Mouse (Mus musculus) embryonic fibroblast, embryonic 13.5 days (primary cell): ENCODE data around the gene Exoc6. TPM values are rescaled to one million over a fixed set of nuclear protein-coding genes. Genes with fewer than 3 reads are reported as not detected.

ENCODE experiments used
- H3K27ac ChIP-seq: 2 replicates; pipeline ENCODE4 v1.5.1; 2012; ENCODE audit warnings: low read length, control low read depth, inconsistent platforms; ENCODE audit not compliant: insufficient read depth
- H3K4me1 ChIP-seq: 2 replicates; pipeline ENCODE4 v1.6.1; 2011; ENCODE audit warnings: low read length; ENCODE audit not compliant: control insufficient read depth, insufficient read depth
- H3K4me3 ChIP-seq: 2 replicates; pipeline ENCODE4 v1.5.1; 2011; ENCODE audit warnings: mild to moderate bottlenecking, control low read depth, low read length; ENCODE audit not compliant: insufficient read depth
- CTCF ChIP-seq: IDR thresholded peaks from 2 replicates; pipeline ENCODE4 v1.5.1; 2011; ENCODE audit warnings: mild to moderate bottlenecking, control low read depth, low read length, moderate library complexity, borderline replicate concordance; ENCODE audit not compliant: insufficient read depth
- POLR2A ChIP-seq: IDR thresholded peaks from 2 replicates; pipeline ENCODE4 v1.6.1; 2011; ENCODE audit warnings: low read depth, mild to moderate bottlenecking, control low read depth, low read length, moderate library complexity
- polyA plus RNA-seq: library from polyadenylated mRNA; stranded (reverse); fragments of >200 nt; gene quantifications from 2 replicates; pipeline ENCODE4 v1.2.4, GENCODE M21; 2011; ENCODE audit warnings: low read depth; ENCODE audit not compliant: missing spikeins, insufficient read length

Exoc6 gene
- polyA plus RNA-seq, 1 experiment: 3.2 TPM

- TF ChIP-seq CTCF (no peak), POLR2A (no peak)
- Histone ChIP-seq H3K4me1 (no peaks in the 10 kb centered on the region), H3K27ac (no peak overlapping the region), H3K4me3 (no peak overlapping the region)
Measured at GRCm38 (mm10) chr19:37612893-37613292, 62.7 kb downstream of the Exoc6 start.

- Histone ChIP-seq H3K27ac (no peak overlapping the region), H3K4me3 (no peak overlapping the region), H3K4me1 (no peaks in the 10 kb centered on the region)
- TF ChIP-seq CTCF: no peak
- no peak for TF ChIP-seq POLR2A
Measured at GRCm38 (mm10) chr19:37615039-37615630, 64.9 kb downstream of the Exoc6 start.

GRCm38 (mm10) chr19:37647994-37648393, 97.8 kb downstream of the Exoc6 start:
- Histone ChIP-seq H3K4me3 (no peak overlapping the region), H3K27ac (no peak overlapping the region), H3K4me1 (no peaks in the 10 kb centered on the region)
- TF ChIP-seq CTCF (no peak), POLR2A (no peak)

GRCm38 (mm10) chr19:37650526-37650925, 100.3 kb downstream of the Exoc6 start:
- TF ChIP-seq POLR2A (no peak), CTCF (no peak)
- Histone ChIP-seq H3K4me3 (no peak overlapping the region), H3K27ac (no peak overlapping the region), H3K4me1 (no peaks in the 10 kb centered on the region)

- Histone ChIP-seq H3K4me1 (no peaks in the 10 kb centered on the region), H3K4me3 (no peak overlapping the region), H3K27ac (no peak overlapping the region)
- TF ChIP-seq CTCF (no peak), POLR2A (no peak)
Measured at GRCm38 (mm10) chr19:37654012-37654411, 103.8 kb downstream of the Exoc6 start.

GRCm38 (mm10) chr19:37656441-37656840, 106.2 kb downstream of the Exoc6 start:
- no peak overlapping the region for H3K4me3 ChIP-seq
- H3K4me1 ChIP-seq: no peaks in the 10 kb centered on the region
- no peak for TF ChIP-seq CTCF
- TF ChIP-seq POLR2A: no peak
- H3K27ac ChIP-seq: no peak overlapping the region

- Histone ChIP-seq H3K4me1 (no peaks in the 10 kb centered on the region; the same call in 1 of the 2 replicates), H3K4me3 (no peak overlapping the region), H3K27ac (no peak overlapping the region)
- TF ChIP-seq POLR2A (no peak), CTCF (no peak)
Measured at GRCm38 (mm10) chr19:37665256-37665655, 115.0 kb downstream of the Exoc6 start.

GRCm38 (mm10) chr19:37667855-37668594, 117.8 kb downstream of the Exoc6 start:
- no peak overlapping the region for H3K4me3 ChIP-seq
- no peak overlapping the region for H3K27ac ChIP-seq
- no peak for TF ChIP-seq CTCF
- TF ChIP-seq POLR2A: no peak
- peaks cover 5% of the 10 kb centered on the region for H3K4me1 ChIP-seq

- no peak overlapping the region for H3K4me3 ChIP-seq
- H3K27ac ChIP-seq: no peak overlapping the region
- peaks cover 5% of the 10 kb centered on the region for H3K4me1 ChIP-seq
- TF ChIP-seq POLR2A (no peak), CTCF (no peak)
Measured at GRCm38 (mm10) chr19:37668657-37669056, 118.4 kb downstream of the Exoc6 start.

- no peak overlapping the region for H3K4me3 ChIP-seq
- peaks cover 5% of the 10 kb centered on the region for H3K4me1 ChIP-seq
- no peak overlapping the region for H3K27ac ChIP-seq
- no peak for TF ChIP-seq POLR2A
- TF ChIP-seq CTCF: no peak
Measured at GRCm38 (mm10) chr19:37669486-37669885, 119.3 kb downstream of the Exoc6 start.
